Mouse (Mus musculus): ENCODE measurements around the gene Ssbp1.

DNA sequence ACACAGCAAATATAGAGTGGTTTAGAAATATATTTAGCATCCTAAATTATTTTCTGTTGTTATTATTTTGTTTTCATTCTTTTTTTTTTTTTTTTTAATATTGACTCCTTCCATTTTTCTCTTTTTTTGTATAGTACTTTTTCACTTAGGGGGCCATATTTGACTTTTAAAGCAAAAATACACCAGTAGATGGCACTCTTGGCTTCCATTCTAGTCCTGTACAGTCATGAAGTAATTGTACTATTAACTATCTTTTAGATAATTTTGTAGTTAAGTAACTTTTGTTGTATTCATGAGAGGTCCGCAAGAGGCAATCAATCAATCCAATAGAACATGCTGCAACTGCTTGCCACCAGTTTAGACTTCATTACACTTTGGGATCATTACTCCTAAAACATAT, 8.6 kb downstream of the Ssbp1 start:
- no peak for TF ChIP-seq CTCF (IDR thresholded peaks at IDR 0.05; ENCODE audit: borderline replicate concordance, insufficient read depth, low read length)
- TF ChIP-seq POLR2A (IDR thresholded peaks at IDR 0.05; ENCODE audit: low read depth, low read length) = no peak

Measured in embryonic fibroblast, embryonic 13.5 days (primary cell).